Mouse (Mus musculus) stomach, postnatal 0 days (tissue): ENCODE results near the gene Itga6.

Experiments used
- CTCF ChIP-seq: IDR thresholded peaks from 2 replicates; pipeline ENCODE4 v1.5.1; 2016; ENCODE audit warnings: antibody characterized with exemption, low read depth, mild to moderate bottlenecking, moderate library complexity
- EP300 ChIP-seq: optimal IDR thresholded peaks from 2 replicates; pipeline ENCODE3; 2016; ENCODE audit warnings: antibody characterized with exemption

GRCm38 (mm10) chr2:71816391-71817041, 71.1 kb downstream of the Itga6 start:
- TF ChIP-seq CTCF (peak; percentile 91), EP300 (no peak)
